Mouse (Mus musculus) left cerebral cortex, adult 2 months (tissue): Measurements from ENCODE around the gene Lag3. TPM values are rescaled to one million over a fixed set of nuclear protein-coding genes. Genes with fewer than 3 reads are reported as not detected.
A peak's percentile ranks its signal among the peaks of the same experiment; 100 is the strongest.

Source experiments
- DNase-seq, 2 experiments: peaks; one replicate each; pipeline ENCODE4 v3.0.0; 2021 to 2022; ENCODE audit warnings: low spot score in 2 of 2, mixed read lengths in 1 of 2; ENCODE audit errors: extremely low spot score in 1 of 2
- H3K27ac ChIP-seq: fragments of 200-600 bp; 2 replicates; pipeline ENCODE4 v1.8.1; 2022
- H3K4me3 ChIP-seq: fragments of 200-600 bp; 2 replicates; pipeline ENCODE4 v1.8.1; 2022
- CTCF ChIP-seq: fragments of 200-600 bp; IDR thresholded peaks from 2 replicates; pipeline ENCODE4 v1.8.1; 2022; ENCODE audit warnings: antibody characterized with exemption, mild to moderate bottlenecking, moderate library complexity
- intact Hi-C: fragments of 180-260 bp; cut with DNase I; formaldehyde crosslinking; loops from one replicate; pipeline ENCODE4 v1.15.1; 2025
- total RNA-seq, 2 experiments: library from RNA; stranded (reverse); gene quantifications; 2 replicates each; pipeline ENCODE4 v1.2.3; 2021

The Lag3 gene
- total RNA-seq, 2 experiments from 2014 or later = 2.1 to 3.1 TPM

DNA sequence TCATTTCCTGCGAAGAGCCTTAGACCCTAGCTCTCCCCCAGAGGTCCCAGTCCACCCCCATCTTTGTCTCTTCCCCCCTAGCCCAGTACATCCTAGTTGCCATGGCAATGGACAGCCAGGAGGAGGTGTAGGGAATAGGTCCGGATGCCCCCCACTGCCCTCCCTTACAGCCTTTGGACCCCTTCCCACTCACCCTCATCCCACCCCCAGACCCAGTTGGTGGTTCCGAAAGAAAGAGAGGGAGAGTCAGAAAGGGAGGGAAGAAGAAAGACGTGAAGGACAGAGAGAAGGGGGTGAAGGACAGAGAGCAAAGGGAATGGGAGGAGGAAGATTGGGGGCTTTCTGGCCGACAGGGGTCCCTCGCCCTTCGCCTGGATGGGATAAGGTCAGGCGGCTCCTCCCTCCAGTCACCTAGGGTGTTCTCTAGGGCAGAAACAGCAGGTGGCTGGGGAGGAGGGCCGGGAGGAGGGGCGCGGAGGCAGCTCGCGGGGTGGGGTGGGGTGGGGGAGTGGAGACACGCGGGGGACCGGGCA is 48.3 kb downstream of the Lag3 start:
- intact Hi-C loops = loop anchor here (1.0 kb wide), 1 partner anchor 54 kb away; no protein-coding TSS in a partner anchor

DNA sequence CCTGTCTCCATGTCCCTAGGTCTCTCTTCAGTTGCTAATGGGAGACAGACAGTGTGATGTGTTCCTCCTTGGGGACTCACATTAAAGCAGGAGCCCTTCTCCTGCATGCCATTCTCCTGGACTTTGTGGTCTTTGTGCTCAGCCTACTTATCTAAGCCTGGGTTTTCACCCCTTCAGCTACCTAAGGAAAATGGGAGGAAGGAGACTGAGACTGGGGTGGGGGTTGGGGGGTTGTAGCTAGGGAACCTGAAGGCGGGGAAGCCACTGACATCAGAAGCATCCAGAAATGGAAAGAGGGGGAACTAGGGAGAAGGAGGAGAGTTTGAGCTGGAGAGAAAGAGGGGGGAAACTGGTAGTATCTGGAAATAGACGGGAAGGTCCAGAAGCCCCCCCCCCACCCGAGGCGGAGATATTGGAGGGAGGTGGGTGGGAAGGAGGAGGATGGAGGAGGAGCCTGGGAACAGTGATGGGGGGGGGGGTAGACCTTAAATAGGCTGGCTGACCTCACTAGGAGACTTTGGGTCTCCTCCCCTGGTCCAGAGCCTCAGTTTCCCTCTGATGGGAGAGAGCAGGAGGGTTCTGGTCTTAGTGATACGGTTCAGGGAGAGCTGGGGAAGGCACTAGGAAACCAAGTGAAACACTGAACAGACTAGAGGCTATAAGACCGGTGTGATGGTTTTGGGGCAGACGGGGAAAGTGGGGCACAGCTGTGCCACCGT is 48.9 kb downstream of the Lag3 start:
- TF ChIP-seq CTCF = no peak
- Histone ChIP-seq H3K27ac (peak overlapping the region; percentile 99), H3K4me3 (peak overlapping the region; percentile 60)
- peak; percentile 24 to 48 for DNase-seq
- intact Hi-C loops = loop anchor here (1.0 kb wide), 1 partner anchor 55 kb away; no protein-coding TSS in a partner anchor

More for the DNA sequence above, 48.3 kb downstream of the Lag3 start:
- DNase-seq = peak in 1 of 2 experiments; percentile 22
- Histone ChIP-seq H3K4me3 (peak overlapping the region; percentile 60), H3K27ac (peak overlapping the region; percentile 99)
- TF ChIP-seq CTCF = no peak

GRCm38 (mm10) chr6:124861802-124862201 is 49.7 kb downstream of the Lag3 start:
- peak overlapping the region; percentile 99 for H3K27ac ChIP-seq
- intact Hi-C loops = no loop called here

DNA sequence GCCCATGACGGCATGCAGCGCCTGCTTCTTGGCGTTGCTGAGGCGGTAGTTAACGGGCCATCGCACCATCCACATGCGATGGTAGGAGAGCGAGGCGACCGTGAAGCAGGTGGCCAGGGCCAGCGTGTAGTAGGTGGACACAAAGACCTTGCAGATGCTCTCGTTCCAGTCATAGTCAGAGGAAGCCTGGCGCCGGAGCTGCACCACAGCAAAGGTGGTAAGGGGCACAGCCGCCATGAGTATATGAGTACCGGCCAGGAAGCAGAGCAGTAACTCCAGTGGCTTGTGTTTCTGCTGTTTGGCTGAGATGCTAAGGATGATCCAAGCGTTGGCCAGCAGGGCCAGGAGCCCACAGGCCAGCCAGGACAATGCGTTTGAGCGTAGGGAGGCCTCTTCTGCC is 50.2 kb downstream of the Lag3 start:
- intact Hi-C loops = no loop called here

More at GRCm38 (mm10) chr6:124861802-124862201, 49.7 kb downstream of the Lag3 start:
- TF ChIP-seq CTCF = no peak
- H3K4me3 ChIP-seq = peak overlapping the region; percentile 60
- DNase-seq = no peak

DNA sequence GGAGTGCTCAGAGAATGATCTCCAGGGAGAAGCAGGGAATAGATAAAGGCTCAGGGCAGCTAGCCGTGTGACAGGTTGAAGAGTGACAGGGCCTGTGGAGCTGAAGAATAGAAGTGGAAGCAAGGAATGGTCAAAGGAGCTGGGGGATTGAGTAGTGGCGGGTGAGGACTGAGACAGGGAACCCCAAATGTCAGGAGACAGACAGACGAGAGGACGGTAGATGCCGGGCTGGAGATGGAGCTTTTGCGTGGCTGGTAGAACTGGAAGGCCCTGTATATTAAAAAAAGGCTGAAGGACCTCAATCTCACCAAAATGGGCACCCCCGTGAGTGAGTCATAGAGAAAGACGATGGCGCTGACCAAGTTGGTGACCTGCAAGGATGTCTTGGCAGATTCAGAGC is 51.0 kb downstream of the Lag3 start:
- Histone ChIP-seq H3K27ac (peak overlapping the region; percentile 99), H3K4me3 (peak overlapping the region; percentile 60; the same call in 1 of the 2 replicates)
- TF ChIP-seq CTCF = no peak
- intact Hi-C loops = loop anchor here (1.0 kb wide), 1 partner anchor 70 kb away; no protein-coding TSS in a partner anchor
- DNase-seq = peak in 1 of 2 experiments; percentile 24

More for the DNA sequence above, 50.2 kb downstream of the Lag3 start:
- peak in 1 of 2 experiments; percentile 36 for DNase-seq
- peak overlapping the region; percentile 99 for H3K27ac ChIP-seq
- TF ChIP-seq CTCF = no peak
- H3K4me3 ChIP-seq = peak overlapping the region; percentile 60

DNA sequence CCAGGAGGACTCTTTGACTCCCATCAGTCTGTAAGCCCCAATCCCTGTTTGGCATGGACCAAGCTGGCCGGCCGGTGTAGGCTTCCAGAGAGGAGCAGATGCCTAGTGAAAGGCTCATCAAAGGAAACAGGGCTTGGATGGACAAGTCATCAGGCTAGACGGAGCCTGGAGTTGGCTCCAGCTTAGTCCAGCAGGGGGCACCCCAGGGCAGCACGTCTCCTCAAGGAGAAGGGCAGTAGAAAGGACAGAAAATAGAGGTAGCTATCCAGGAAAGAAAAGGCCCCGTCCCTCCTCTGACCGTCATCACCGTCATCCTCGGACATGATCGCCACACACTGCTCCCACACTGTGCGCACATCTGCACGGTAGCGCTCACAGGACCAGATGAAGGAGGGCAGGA is 51.8 kb downstream of the Lag3 start:
- peak; percentile 84 to 89 for DNase-seq
- H3K4me3 ChIP-seq = no peak overlapping the region
- peak; percentile 83 for TF ChIP-seq CTCF
- intact Hi-C loops = loop anchor here (1.0 to 5.0 kb wide), 4 partner anchors 45 to 223 kb away; no protein-coding TSS in a partner anchor
- H3K27ac ChIP-seq = peak overlapping the region; percentile 99

DNA sequence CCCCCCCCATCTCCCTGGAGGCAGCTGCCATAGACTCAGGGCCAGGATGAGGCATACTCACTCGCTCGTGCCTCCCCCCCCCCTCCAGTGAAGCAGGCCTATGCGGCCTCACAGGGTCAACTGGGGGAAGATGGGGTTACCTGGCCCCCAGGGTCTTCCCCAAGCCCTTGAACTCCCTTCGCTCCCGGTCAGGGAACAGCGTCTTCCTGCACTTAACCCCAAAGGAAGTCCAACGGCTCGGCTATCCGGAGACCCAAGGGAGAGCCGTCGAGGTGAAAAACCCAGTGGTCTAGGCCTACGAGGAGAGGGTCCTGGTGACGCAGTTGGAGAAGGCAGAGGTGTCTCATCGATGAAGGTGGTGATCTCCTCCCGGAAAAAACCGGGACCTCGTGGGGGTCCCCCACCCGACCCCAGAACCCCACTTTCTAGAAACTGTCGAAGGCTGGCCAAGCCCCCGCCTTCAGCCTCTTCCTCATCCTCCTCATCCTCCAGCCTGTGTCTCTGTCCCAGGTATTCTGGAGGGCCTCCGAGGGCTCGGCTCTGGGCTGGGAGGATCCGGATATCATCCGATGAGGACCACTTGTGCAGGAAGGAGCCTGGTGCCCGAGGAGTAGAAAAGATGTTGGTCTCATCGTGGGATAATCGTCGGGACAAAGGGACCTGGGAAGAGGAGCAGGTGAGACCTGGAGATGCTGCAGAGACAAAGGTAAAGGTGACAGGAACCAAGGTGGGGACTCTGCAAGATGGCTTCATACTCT is 52.8 kb downstream of the Lag3 start:
- Histone ChIP-seq H3K27ac (no peak overlapping the region), H3K4me3 (no peak overlapping the region)
- TF ChIP-seq CTCF = no peak
- intact Hi-C loops = loop anchor here (1.0 to 5.0 kb wide), 3 partner anchors 46 to 224 kb away; no protein-coding TSS in a partner anchor
- DNase-seq = no peak

- Histone ChIP-seq H3K4me3 (peak overlapping the region; percentile 58), H3K27ac (peak overlapping the region; percentile 92; the same call in 1 of the 2 replicates)
- intact Hi-C loops = loop anchor here (5.0 kb wide), 1 partner anchor 224 kb away; no protein-coding TSS in a partner anchor
- TF ChIP-seq CTCF = no peak
- peak in 1 of 2 experiments; percentile 24 for DNase-seq
These were observed 53.5 kb downstream of the Lag3 start for GRCm38 (mm10) chr6:124857840-124858530.

DNA sequence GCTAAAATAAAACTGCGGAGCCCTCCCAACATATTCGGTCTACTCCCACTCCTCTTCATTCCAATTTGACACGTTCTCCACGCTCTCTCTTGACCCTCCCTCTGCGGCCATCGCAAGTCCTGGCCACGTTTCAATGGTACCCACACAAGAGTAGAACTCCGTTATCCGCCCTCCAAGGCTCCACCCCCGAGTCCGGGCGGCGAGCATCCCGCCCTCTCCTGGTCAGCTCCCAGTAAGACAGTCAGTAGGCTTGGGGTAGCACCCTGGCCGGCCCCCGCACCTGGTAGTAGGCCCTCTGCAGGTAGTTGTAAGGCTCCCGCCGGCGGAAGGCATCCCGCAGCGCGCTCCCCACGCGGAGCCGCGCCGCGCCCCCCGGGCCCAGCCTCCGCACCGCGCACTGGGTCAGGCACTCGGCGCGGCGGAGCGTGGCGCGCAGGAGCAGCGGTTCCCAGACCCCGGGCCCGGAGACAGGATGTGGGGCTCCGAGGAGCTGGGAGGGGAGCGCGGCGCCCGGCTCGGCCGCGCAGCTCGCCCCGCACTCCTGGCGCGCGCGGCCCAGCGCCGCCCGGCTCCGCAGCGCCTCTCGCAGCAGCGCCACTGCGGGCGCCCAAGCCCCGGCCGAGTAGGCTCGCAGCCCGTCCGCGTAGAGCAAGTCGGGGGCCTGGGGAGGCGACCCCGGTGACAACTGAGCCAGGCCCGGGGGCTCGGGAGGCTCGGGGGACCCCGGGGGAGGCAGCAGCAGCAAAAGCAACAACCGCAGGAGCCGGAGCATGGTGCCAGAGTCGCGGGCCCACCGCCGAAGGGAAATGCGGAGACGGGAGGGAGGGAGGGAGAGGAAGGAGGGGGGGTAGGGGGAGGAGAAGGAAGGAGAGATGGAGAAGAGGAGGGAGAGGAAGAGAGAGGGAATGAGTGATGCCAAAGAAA is 54.3 kb downstream of the Lag3 start, which contains the start of gene P3h3:
Gene P3h3, minus strand, starts transcription at position 837 of the 924 bp plus-strand sequence.
- intact Hi-C loops = loop anchor here (5.0 kb wide), 1 partner anchor 225 kb away; no protein-coding TSS in a partner anchor
- peak within 1 kb of the TSS; percentile 92 for H3K27ac ChIP-seq
- peak; percentile 74 for TF ChIP-seq CTCF
- peak; percentile 85 to 86 for DNase-seq
- peak within 1 kb of the TSS; percentile 58 for H3K4me3 ChIP-seq

GRCm38 (mm10) chr6:124856321-124856720 is 55.2 kb downstream of the Lag3 start:
- Histone ChIP-seq H3K4me3 (peak overlapping the region; percentile 58), H3K27ac (peak overlapping the region; percentile 48; the same call in 1 of the 2 replicates)
- intact Hi-C loops = loop anchor here (5.0 kb wide), 1 partner anchor 226 kb away; no protein-coding TSS in a partner anchor
- DNase-seq = peak; percentile 38 to 51
- no peak for TF ChIP-seq CTCF
